Mouse (Mus musculus) erythroid progenitor cell, adult 5-6 weeks (primary cell): ENCODE data around the gene Traf3. TPM values are rescaled to one million over a fixed set of nuclear protein-coding genes. Genes with fewer than 3 reads are reported as not detected.

Source experiments
- ATAC-seq: replicated peaks from 2 replicates; pipeline ENCODE4 v1.8.0; 2016; ENCODE audit warnings: moderate number of reproducible peaks, mild to moderate bottlenecking, moderate TSS enrichment, inconsistent platforms; ENCODE audit not compliant: poor library complexity, low FRiP score, severe bottlenecking
- total RNA-seq, 2 experiments: library from RNA; stranded (forward) in 1 of 2; stranded (reverse) in 1 of 2; fragments of 150-400 nt in 1 of 2; fragments of 186-747, 209-891 nt in 1 of 2; gene quantifications; 2 replicates each; pipeline versions ENCODE4 v1.2.3 to v1.2.4; 2015 to 2017; ENCODE audit warnings: low replicate concordance in 2 of 2

Traf3 gene
- total RNA-seq, 2 experiments from 2014 or later, result 2.3 to 2.5 TPM

- no peak for ATAC-seq
Measured at GRCm38 (mm10) chr12:111152579-111152978, 13.6 kb upstream of the Traf3 start.

GRCm38 (mm10) chr12:111152981-111153710, 13.0 kb upstream of the Traf3 start:
- no peak for ATAC-seq

GRCm38 (mm10) chr12:111153946-111154345, 12.2 kb upstream of the Traf3 start:
- no peak for ATAC-seq

GRCm38 (mm10) chr12:111154641-111155040, 11.5 kb upstream of the Traf3 start:
- ATAC-seq, result no peak

GRCm38 (mm10) chr12:111155756-111156155, 10.4 kb upstream of the Traf3 start:
- no peak for ATAC-seq

- ATAC-seq, result no peak
Measured at GRCm38 (mm10) chr12:111159659-111160428, 6.3 kb upstream of the Traf3 start.

- no peak for ATAC-seq
Measured at GRCm38 (mm10) chr12:111160871-111161270, 5.3 kb upstream of the Traf3 start.

GRCm38 (mm10) chr12:111161943-111162311, 4.2 kb upstream of the Traf3 start:
- ATAC-seq, result no peak

- no peak for ATAC-seq
Measured at GRCm38 (mm10) chr12:111162312-111163061, 3.7 kb upstream of the Traf3 start.

- ATAC-seq, result no peak
Measured at GRCm38 (mm10) chr12:111164310-111164751, 1.8 kb upstream of the Traf3 start.

GRCm38 (mm10) chr12:111165146-111165812, 891 bp upstream of the Traf3 start:
- ATAC-seq, result no peak

- ATAC-seq, result no peak
Measured at GRCm38 (mm10) chr12:111166681-111167289, 615 bp downstream of the Traf3 start.

GRCm38 (mm10) chr12:111168891-111169290, 2.7 kb downstream of the Traf3 start:
- no peak for ATAC-seq

- no peak for ATAC-seq
Measured at GRCm38 (mm10) chr12:111178772-111179171, 12.6 kb downstream of the Traf3 start.

GRCm38 (mm10) chr12:111181848-111182247, 15.7 kb downstream of the Traf3 start:
- no peak for ATAC-seq

- no peak for ATAC-seq
Measured at GRCm38 (mm10) chr12:111182378-111182777, 16.2 kb downstream of the Traf3 start.

- ATAC-seq, result no peak
Measured at GRCm38 (mm10) chr12:111184476-111184875, 18.3 kb downstream of the Traf3 start, which contains the start of gene 4930595D18Rik. Gene 4930595D18Rik, minus strand, starts transcription at chr12:111184491.

- no peak for ATAC-seq
Measured at GRCm38 (mm10) chr12:111186986-111187385, 20.8 kb downstream of the Traf3 start.

- no peak for ATAC-seq
Measured at GRCm38 (mm10) chr12:111188295-111188694, 22.1 kb downstream of the Traf3 start.
